Mouse (Mus musculus): Measurements from ENCODE around the gene S1pr4. TPM values are rescaled to one million over a fixed set of nuclear protein-coding genes. Genes with fewer than 3 reads are reported as not detected.

Gene S1pr4
- total RNA-seq, 2 experiments from 2014 or later: 0.35 to 0.54 TPM

- DNase-seq (ENCODE audit: extremely low spot score in 1 of 2, low spot score in 1 of 2): no peak
Observed at GRCm38 (mm10) chr10:81495151-81495550, 4.8 kb downstream of the S1pr4 start.

- DNase-seq (ENCODE audit: extremely low spot score in 1 of 2, low spot score in 1 of 2): no peak
Observed at GRCm38 (mm10) chr10:81494260-81495041, 5.5 kb downstream of the S1pr4 start.

GRCm38 (mm10) chr10:81493601-81494220 is 6.2 kb downstream of the S1pr4 start:
- no peak for DNase-seq (ENCODE audit: extremely low spot score in 1 of 2, low spot score in 1 of 2)

GRCm38 (mm10) chr10:81492606-81493240 is 7.2 kb downstream of the S1pr4 start:
- no peak for DNase-seq (ENCODE audit: extremely low spot score in 1 of 2, low spot score in 1 of 2)

GRCm38 (mm10) chr10:81491018-81491417 is 8.9 kb downstream of the S1pr4 start:
- no peak for DNase-seq (ENCODE audit: extremely low spot score in 1 of 2, low spot score in 1 of 2)

GRCm38 (mm10) chr10:81489941-81490340 is 10.0 kb downstream of the S1pr4 start:
- no peak for DNase-seq (ENCODE audit: extremely low spot score in 1 of 2, low spot score in 1 of 2)

- no peak for DNase-seq (ENCODE audit: extremely low spot score in 1 of 2, low spot score in 1 of 2)
Observed at GRCm38 (mm10) chr10:81488081-81488480, 11.9 kb downstream of the S1pr4 start.

GRCm38 (mm10) chr10:81486496-81486895 is 13.4 kb downstream of the S1pr4 start:
- DNase-seq (ENCODE audit: extremely low spot score in 1 of 2, low spot score in 1 of 2): no peak

- DNase-seq (ENCODE audit: extremely low spot score in 1 of 2, low spot score in 1 of 2): no peak
Observed at GRCm38 (mm10) chr10:81485479-81486018, 14.4 kb downstream of the S1pr4 start.

- no peak for DNase-seq (ENCODE audit: extremely low spot score in 1 of 2, low spot score in 1 of 2)
Observed at GRCm38 (mm10) chr10:81485060-81485449, 14.9 kb downstream of the S1pr4 start.

GRCm38 (mm10) chr10:81484441-81485059 is 15.4 kb downstream of the S1pr4 start:
- DNase-seq (ENCODE audit: extremely low spot score in 1 of 2, low spot score in 1 of 2): no peak

GRCm38 (mm10) chr10:81483983-81484382 is 15.9 kb downstream of the S1pr4 start:
- no peak for DNase-seq (ENCODE audit: extremely low spot score in 1 of 2, low spot score in 1 of 2)

GRCm38 (mm10) chr10:81482533-81482889 is 17.4 kb downstream of the S1pr4 start, which contains the start of gene Celf5:
TSS of gene Celf5 (minus strand) at chr10:81482709.
- DNase-seq (ENCODE audit: extremely low spot score in 1 of 2, low spot score in 1 of 2): peak; percentile 72 to 74

- DNase-seq (ENCODE audit: extremely low spot score in 1 of 2, low spot score in 1 of 2): no peak
Observed at GRCm38 (mm10) chr10:81481605-81482532, 18.1 kb downstream of the S1pr4 start.

- DNase-seq (ENCODE audit: extremely low spot score in 1 of 2, low spot score in 1 of 2): no peak
Observed at GRCm38 (mm10) chr10:81474461-81474860, 25.5 kb downstream of the S1pr4 start.

GRCm38 (mm10) chr10:81473003-81473451 is 26.9 kb downstream of the S1pr4 start:
- DNase-seq (ENCODE audit: extremely low spot score in 1 of 2, low spot score in 1 of 2): peak in 1 of 2 experiments; percentile 71

- no peak for DNase-seq (ENCODE audit: extremely low spot score in 1 of 2, low spot score in 1 of 2)
Observed at GRCm38 (mm10) chr10:81472403-81473002, 27.4 kb downstream of the S1pr4 start.

- no peak for DNase-seq (ENCODE audit: extremely low spot score in 1 of 2, low spot score in 1 of 2)
Observed at GRCm38 (mm10) chr10:81470454-81470853, 29.5 kb downstream of the S1pr4 start.

GRCm38 (mm10) chr10:81469253-81469652 is 30.7 kb downstream of the S1pr4 start:
- DNase-seq (ENCODE audit: extremely low spot score in 1 of 2, low spot score in 1 of 2): no peak

Data from layer of hippocampus, postnatal 25 days (tissue).